Mouse (Mus musculus) forebrain, embryonic 14.5 days (tissue): Measurements from ENCODE around the gene Rpl10-ps3. TPM values are rescaled to one million over a fixed set of nuclear protein-coding genes. Genes with fewer than 3 reads are reported as not detected.

Experiments used
- ATAC-seq: fragments of 200-750 bp; cut with Nextera tagmentation; 2 replicates; pipeline ENCODE4 v1.8.0; 2017; ENCODE audit warnings: mild to moderate bottlenecking, moderate library complexity
- DNase-seq: peaks from one replicate; pipeline ENCODE4 v3.0.0-alpha.2; 2015; ENCODE audit warnings: low spot score
- H3K27ac ChIP-seq: fragments of 300-500 bp; sonication (generic); 2 replicates; pipeline ENCODE4 v1.5.1; 2014; ENCODE audit warnings: low read depth, mild to moderate bottlenecking, control low read depth, low read length, moderate library complexity
- H3K27me3 ChIP-seq: fragments of 300-500 bp; sonication (generic); replicated peaks from 2 replicates; pipeline ENCODE4 v1.6.1; 2014; ENCODE audit warnings: low read length, control low read depth, mixed read lengths; ENCODE audit not compliant: control insufficient read depth, insufficient read depth
- H3K36me3 ChIP-seq: fragments of 300-500 bp; sonication (generic); 2 replicates; pipeline ENCODE4 v1.6.1; 2014; ENCODE audit warnings: low read length, control low read depth; ENCODE audit not compliant: control insufficient read depth, insufficient read depth
- H3K4me1 ChIP-seq: fragments of 300-500 bp; sonication (generic); 2 replicates; pipeline ENCODE4 v1.6.1; 2014; ENCODE audit warnings: antibody characterized with exemption, low read length, control low read depth; ENCODE audit not compliant: control insufficient read depth, insufficient read depth
- H3K4me2 ChIP-seq: fragments of 300-500 bp; sonication (generic); 2 replicates; pipeline ENCODE4 v1.6.1; 2014; ENCODE audit warnings: mild to moderate bottlenecking, control low read depth, low read length
- H3K4me3 ChIP-seq: fragments of 300-500 bp; sonication (generic); 2 replicates; pipeline ENCODE4 v1.5.1; 2014; ENCODE audit warnings: low read depth, low read length, control low read depth
- H3K9ac ChIP-seq: fragments of 300-500 bp; sonication (generic); 2 replicates; pipeline ENCODE4 v1.6.1; 2014; ENCODE audit warnings: mild to moderate bottlenecking, low read length, control low read depth, moderate library complexity
- H3K9me3 ChIP-seq: fragments of 300-500 bp; sonication (generic); replicated peaks from 2 replicates; pipeline ENCODE4 v1.6.1; 2016; ENCODE audit warnings: low read length, control low read depth, mixed read lengths; ENCODE audit not compliant: control insufficient read depth
- WGBS: fragments of 180-500 bp; shearing (Covaris S2); extraction: QIAGEN DNeasy Blood & Tissue Kit; methylation state at CpG from one replicate; pipeline ENCODE4 v1.1.7; 2014; 5-methylcytosine and 5-hydroxymethylcytosine counted together
- polyA plus RNA-seq: library from polyadenylated mRNA; unstranded; fragments of >200 nt; fragmentation: Nextera tagmentation; extraction: Ambion mirVana; gene quantifications from 2 replicates; pipeline ENCODE4 v1.2.1, GENCODE M21; 2014

Rpl10-ps3 gene
- polyA plus RNA-seq, result 100 and 189 TPM in 2 replicates

DNA sequence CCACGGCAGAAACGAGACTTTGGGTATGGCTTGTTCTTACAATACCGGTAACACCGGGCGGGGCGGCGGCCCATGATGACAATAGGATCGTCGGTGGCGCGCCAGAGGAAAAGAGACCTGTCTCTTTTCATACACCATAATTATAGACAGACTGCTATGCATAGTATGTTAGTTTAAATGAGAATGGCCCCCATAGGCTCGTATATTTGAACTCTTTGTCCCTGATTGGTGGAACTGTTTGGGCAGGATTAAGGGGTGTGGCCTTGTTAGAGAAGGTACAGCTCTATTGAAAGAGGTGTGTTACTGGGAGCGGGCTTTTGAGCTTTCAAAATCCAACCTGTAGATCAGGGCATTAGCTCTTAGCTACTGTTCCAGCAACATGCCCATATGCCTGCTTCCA lies at the start of gene Rpl10-ps3:
Gene Rpl10-ps3 (minus strand): TSS at position 101 of the 400 bp plus-strand sequence.
- WGBS, result 98% methylated on average over 11 of the region's 13 CpGs
- ATAC-seq, result no peak
- H3K27me3 ChIP-seq, result no peaks in the 10 kb centered on the region
- H3K4me2 ChIP-seq, result no peak within 1 kb of the TSS
- H3K4me3 ChIP-seq, result no peak within 1 kb of the TSS
- no peaks in the 10 kb centered on the region for H3K36me3 ChIP-seq
- no peaks in the 10 kb centered on the region for H3K4me1 ChIP-seq
- H3K9me3 ChIP-seq, result no peaks in the 10 kb centered on the region
- no peak within 1 kb of the TSS for H3K27ac ChIP-seq
- DNase-seq, result no peak
- H3K9ac ChIP-seq, result no peak within 1 kb of the TSS

DNA sequence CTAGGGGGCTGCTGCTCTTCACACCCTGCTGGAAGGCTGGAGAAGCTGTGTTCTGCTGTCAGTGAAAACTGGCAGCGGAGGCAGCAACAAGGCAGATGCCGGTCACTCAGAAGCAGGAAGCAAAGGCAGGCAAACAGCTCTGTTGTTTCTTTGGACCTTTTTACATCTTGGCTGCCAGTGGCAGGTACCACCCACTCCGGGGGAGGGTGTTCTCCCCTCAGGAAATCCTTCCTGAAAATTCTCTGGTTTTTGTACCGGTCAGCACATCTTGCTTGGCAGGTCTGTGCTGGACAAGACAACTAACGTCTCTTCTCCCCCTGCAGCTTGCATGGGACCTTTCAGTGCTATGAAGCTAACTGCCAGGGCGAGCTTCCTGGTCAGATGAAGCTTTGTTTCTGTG lies 30.8 kb upstream of the Rpl10-ps3 start:
- Histone ChIP-seq H3K27ac (no peak overlapping the region), H3K4me1 (no peaks in the 10 kb centered on the region; the same call in 1 of the 2 replicates), H3K36me3 (no peaks in the 10 kb centered on the region), H3K9me3 (no peaks in the 10 kb centered on the region), H3K27me3 (no peaks in the 10 kb centered on the region), H3K4me2 (no peak overlapping the region), H3K4me3 (no peak overlapping the region), H3K9ac (no peak overlapping the region)
- ATAC-seq, result no peak
- no peak for DNase-seq
- WGBS, result 80% methylated on average over 6 of the region's 6 CpGs

DNA sequence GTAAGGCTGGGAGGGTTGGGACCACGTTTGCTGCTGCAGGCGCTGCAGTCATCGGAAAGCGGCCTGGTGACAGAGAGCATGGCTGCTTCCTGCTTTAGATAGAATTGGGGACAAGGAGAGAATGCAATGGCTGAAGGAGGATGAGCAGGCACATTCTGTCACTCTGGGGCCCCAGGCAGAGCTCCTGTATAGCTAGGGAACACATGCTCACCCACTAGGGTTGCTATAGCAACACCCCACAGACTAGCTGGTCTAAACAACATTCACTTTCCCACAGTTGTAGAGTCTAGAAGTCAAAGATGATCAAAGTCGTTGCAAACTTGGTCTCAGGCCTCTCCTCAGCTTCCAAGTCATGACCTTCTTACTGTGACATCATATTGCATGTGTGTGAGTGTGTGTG lies 29.9 kb upstream of the Rpl10-ps3 start:
- DNase-seq (peak; percentile 11), ATAC-seq (no peak)
- Histone ChIP-seq H3K27ac (no peak overlapping the region), H3K4me3 (no peak overlapping the region), H3K27me3 (no peaks in the 10 kb centered on the region), H3K36me3 (no peaks in the 10 kb centered on the region), H3K9ac (no peak overlapping the region), H3K9me3 (no peaks in the 10 kb centered on the region), H3K4me2 (no peak overlapping the region), H3K4me1 (no peaks in the 10 kb centered on the region; the same call in 1 of the 2 replicates)
- WGBS, result 86% methylated on average over 5 of the region's 5 CpGs

DNA sequence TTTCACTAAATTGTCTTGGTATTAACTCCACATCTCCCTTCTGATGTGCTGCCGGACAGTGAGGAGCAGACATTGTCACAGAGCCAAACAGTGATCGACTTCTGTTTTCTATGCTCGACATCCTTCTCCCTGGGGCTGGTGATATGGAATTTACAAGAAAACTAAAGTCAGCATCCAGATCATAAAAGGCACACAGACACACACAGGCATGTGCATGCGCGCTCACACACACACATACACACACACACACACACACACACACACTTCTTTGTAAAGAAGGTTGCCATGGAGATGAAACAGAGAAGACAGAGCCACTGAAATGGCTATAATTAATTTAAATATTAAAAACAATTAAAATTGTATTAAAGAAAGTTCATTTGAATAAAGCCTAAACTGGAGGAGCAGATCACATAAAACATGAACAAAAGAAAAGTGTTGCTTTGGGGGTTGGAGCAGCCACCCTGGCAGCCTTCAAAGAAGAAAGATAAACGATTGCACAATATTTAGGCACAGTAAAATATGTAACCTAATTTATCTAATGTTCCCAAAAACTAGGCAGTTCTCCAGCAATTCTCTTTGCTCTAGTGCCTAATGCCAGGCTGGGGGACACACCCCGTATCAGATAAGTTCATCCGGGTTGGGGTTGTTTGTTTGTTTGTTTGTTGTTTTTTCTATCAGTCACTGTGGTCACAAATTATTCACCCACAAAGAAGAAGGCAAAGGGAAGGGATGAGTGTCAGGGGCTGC lies 24.0 kb upstream of the Rpl10-ps3 start:
- no peak for ATAC-seq
- Histone ChIP-seq H3K27ac (no peak overlapping the region), H3K9ac (no peak overlapping the region), H3K4me2 (no peak overlapping the region), H3K36me3 (no peaks in the 10 kb centered on the region), H3K4me3 (no peak overlapping the region), H3K27me3 (no peaks in the 10 kb centered on the region), H3K9me3 (no peaks in the 10 kb centered on the region), H3K4me1 (no peaks in the 10 kb centered on the region; the same call in 1 of the 2 replicates)
- peak; percentile 47 for DNase-seq
- 76% methylated on average over 8 of the region's 8 CpGs for WGBS

DNA sequence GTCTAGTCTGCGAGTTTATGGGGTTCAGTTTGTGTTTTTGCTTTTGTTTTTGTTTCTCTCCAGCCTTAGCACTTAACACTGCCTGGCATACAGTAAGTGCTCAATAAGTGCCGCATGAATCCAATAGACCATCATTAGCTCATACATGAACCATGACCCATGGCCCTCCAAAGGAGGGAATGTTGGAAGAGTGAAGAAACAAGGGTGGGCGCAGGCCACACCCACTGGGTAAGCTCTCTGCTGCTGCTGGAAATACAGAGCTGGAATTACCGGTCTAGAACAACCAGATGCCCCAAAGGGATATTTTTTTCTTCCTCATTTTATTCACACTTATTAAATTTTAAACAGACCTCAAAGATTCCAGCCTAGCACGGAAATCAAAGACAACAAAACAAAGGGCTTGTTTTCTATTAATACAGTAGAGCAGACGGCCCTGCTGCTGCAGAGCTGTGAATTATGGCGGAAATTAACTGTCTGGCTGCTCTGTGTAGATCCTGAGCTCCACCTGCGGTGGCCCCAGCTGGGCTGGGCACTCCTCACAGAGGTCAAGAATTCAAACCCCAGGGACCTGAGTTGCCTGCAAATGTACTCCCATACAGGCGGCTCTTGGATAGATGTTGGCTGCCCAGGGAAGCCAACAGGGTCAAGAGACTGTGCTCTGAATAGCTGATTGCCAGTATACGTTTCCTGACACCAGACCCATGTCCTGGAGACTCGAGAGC lies 20.5 kb upstream of the Rpl10-ps3 start:
- Histone ChIP-seq H3K27me3 (no peaks in the 10 kb centered on the region), H3K27ac (no peak overlapping the region), H3K4me3 (no peak overlapping the region), H3K9me3 (no peaks in the 10 kb centered on the region), H3K4me2 (no peak overlapping the region), H3K9ac (no peak overlapping the region), H3K4me1 (no peaks in the 10 kb centered on the region), H3K36me3 (no peaks in the 10 kb centered on the region)
- DNase-seq, result peak; percentile 8
- ATAC-seq, result no peak
- 63% methylated on average over 11 of the region's 11 CpGs for WGBS

DNA sequence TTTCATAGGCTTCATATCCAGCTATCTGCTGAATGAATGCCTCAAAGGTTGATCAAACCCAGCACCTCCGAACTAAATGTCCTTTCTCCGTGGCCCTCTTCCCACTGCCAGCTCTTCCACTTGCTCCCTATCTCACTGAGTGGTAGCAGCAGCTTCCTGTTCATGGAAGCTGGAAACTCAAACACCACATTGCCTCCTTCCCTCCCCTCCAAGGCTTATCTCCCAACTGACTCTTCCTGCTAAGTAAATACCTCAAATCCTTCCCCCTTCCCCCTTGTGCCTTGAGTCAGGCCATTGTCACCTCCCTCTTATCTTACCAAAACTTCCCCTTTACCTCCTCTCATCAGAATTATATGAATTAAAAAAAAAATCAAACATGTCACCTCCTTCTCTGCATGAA lies 19.2 kb upstream of the Rpl10-ps3 start:
- Histone ChIP-seq H3K36me3 (no peaks in the 10 kb centered on the region), H3K27me3 (no peaks in the 10 kb centered on the region), H3K4me1 (no peaks in the 10 kb centered on the region), H3K9ac (no peak overlapping the region), H3K27ac (no peak overlapping the region), H3K4me3 (no peak overlapping the region), H3K4me2 (no peak overlapping the region), H3K9me3 (no peaks in the 10 kb centered on the region)
- 82% methylated on average over 2 of the region's 2 CpGs for WGBS
- ATAC-seq, result no peak
- DNase-seq, result no peak

DNA sequence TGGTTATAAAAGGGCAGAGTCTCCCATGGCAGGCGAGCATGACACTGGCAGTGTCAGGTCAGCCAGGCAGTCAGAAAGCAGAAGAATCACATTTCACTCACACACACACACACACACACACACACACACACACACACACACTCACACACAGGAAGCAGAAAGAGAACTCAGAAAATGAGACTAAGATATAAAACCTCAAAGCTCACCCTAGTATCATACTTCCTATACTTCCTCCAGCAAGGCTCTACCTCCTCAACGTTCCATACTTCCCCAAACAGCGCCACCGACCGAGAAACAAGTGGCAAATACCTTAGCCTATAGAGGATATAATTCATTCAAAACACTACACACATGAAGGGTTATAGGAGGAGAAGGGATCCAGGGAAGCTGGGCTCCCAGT lies 18.5 kb upstream of the Rpl10-ps3 start:
- Histone ChIP-seq H3K36me3 (no peaks in the 10 kb centered on the region), H3K9me3 (no peaks in the 10 kb centered on the region), H3K4me3 (no peak overlapping the region), H3K4me2 (no peak overlapping the region), H3K27me3 (no peaks in the 10 kb centered on the region), H3K4me1 (no peaks in the 10 kb centered on the region), H3K27ac (no peak overlapping the region), H3K9ac (no peak overlapping the region)
- 83% methylated on average over 5 of the region's 5 CpGs for WGBS
- no peak for ATAC-seq
- no peak for DNase-seq

DNA sequence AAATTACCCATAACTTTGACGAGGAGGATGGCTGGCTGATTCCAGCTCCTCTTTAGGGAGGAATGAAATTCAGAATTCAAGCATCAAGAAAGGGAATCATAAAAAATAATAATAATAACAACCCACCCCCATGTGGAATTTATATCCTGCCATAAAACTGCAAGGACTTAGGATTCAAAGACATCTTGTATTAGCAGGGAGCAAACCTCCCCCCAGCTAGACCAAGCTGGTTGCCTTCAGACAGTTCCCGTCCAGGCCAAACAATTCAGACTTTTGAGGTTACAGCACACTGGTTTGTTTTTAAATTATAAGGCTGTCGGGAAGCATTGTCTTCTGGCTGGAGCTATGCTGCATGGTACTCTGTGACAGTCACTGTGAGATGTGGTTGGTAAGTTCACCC lies 17.8 kb upstream of the Rpl10-ps3 start:
- WGBS, result 59% methylated on average over 3 of the region's 3 CpGs
- H3K27ac ChIP-seq, result no peak overlapping the region
- no peaks in the 10 kb centered on the region for H3K4me1 ChIP-seq
- no peak overlapping the region for H3K9ac ChIP-seq
- H3K27me3 ChIP-seq, result no peaks in the 10 kb centered on the region
- no peak overlapping the region for H3K4me3 ChIP-seq
- no peaks in the 10 kb centered on the region for H3K9me3 ChIP-seq
- no peak overlapping the region for H3K4me2 ChIP-seq
- ATAC-seq (no peak), DNase-seq (no peak)
- no peaks in the 10 kb centered on the region for H3K36me3 ChIP-seq

DNA sequence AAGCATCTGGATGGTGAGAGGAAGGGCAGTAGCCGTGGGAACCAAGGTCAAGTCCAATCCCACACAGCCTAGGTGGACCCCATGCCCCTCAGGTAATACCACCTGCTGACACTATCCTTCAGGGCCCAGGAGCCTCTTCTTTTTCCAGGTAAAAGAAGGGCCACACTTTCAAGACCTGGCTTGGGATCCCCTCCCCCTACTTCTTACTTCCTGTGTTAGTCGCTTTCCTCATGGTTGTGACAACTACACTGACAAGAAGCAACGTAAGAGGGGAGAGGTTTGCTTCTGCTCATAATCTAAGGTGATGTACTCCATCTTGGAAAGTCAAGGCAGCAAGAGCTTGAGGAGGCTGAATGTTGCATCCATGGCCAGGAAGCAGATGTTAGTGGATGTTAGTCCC lies 15.6 kb upstream of the Rpl10-ps3 start:
- H3K9me3 ChIP-seq, result no peaks in the 10 kb centered on the region
- no peak overlapping the region for H3K4me2 ChIP-seq
- no peak overlapping the region for H3K27ac ChIP-seq
- no peak overlapping the region for H3K9ac ChIP-seq
- H3K27me3 ChIP-seq, result no peaks in the 10 kb centered on the region
- no peak for ATAC-seq
- no peak for DNase-seq
- H3K4me1 ChIP-seq, result no peaks in the 10 kb centered on the region
- no peak overlapping the region for H3K4me3 ChIP-seq
- whole genome bisulfite sequencing, result 74% methylated on average over 3 of the region's 3 CpGs
- H3K36me3 ChIP-seq, result no peaks in the 10 kb centered on the region
